Mouse (Mus musculus): ENCODE data around the gene Sema3e.

Sema3e gene

GRCm38 (mm10) chr5:14111401-14111800, 86.3 kb downstream of the Sema3e start:
- DNase-seq (ENCODE audit: low read depth, low spot score) = no peak
- Histone ChIP-seq H3K27me3 (ENCODE audit: control insufficient read depth, insufficient read depth, low read length, poor library complexity, severe bottlenecking) (no peaks in the 10 kb centered on the region), H3K36me3 (ENCODE audit: control insufficient read depth, insufficient read depth, low read length, poor library complexity, severe bottlenecking) (no peaks in the 10 kb centered on the region)

DNA sequence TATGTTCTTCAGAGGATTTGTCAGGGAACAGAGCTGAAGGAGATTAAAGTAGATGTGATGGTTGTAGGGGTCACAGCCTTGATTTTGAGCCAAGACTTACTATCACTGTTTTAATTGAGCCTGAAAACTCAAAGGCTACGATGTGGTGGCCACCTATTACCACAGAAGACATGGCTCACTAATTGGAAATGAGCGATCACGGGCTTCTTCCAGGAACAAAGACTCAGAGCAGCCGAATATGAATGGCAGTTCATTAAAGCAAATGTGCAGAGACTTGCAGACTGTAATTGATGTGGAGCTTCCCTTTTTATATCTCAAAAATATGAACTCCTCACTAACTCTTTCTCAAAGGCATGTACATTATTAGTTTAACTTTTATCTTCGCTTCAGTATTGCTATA, 96.8 kb downstream of the Sema3e start:
- Histone ChIP-seq H3K27me3 (ENCODE audit: control insufficient read depth, insufficient read depth, low read length, poor library complexity, severe bottlenecking) (no peaks in the 10 kb centered on the region), H3K36me3 (ENCODE audit: control insufficient read depth, insufficient read depth, low read length, poor library complexity, severe bottlenecking) (no peaks in the 10 kb centered on the region)
- no peak for DNase-seq (ENCODE audit: low read depth, low spot score)

GRCm38 (mm10) chr5:14126591-14126990, 101.5 kb downstream of the Sema3e start:
- H3K36me3 ChIP-seq (ENCODE audit: control insufficient read depth, insufficient read depth, low read length, poor library complexity, severe bottlenecking) = no peaks in the 10 kb centered on the region
- no peak for DNase-seq (ENCODE audit: low read depth, low spot score)

DNA sequence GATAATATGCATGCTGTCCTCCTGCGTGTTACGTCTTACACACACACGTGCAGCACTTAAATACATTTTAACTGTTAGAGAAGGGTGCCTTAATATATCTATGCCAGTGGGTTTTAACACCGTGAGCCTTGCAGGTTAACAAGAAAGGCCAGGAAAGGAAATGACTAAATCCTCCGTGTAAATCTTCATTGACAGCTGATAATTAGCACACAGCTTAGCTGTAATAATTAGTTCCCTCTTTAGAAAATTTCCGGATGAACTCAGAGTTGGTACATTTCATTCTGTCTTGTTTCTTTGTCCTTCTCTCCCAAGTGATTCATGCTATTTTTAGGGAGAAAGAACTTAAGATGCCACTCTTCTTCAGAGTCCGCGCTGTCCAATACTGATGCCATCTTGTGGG, 110.9 kb downstream of the Sema3e start:
- DNase-seq (ENCODE audit: low read depth, low spot score) = no peak
- Histone ChIP-seq H3K36me3 (ENCODE audit: control insufficient read depth, insufficient read depth, low read length, poor library complexity, severe bottlenecking) (no peaks in the 10 kb centered on the region), H3K27me3 (ENCODE audit: control insufficient read depth, insufficient read depth, low read length, poor library complexity, severe bottlenecking) (no peaks in the 10 kb centered on the region)

More at GRCm38 (mm10) chr5:14126591-14126990, 101.5 kb downstream of the Sema3e start:
- no peaks in the 10 kb centered on the region for H3K27me3 ChIP-seq (ENCODE audit: control insufficient read depth, insufficient read depth, low read length, poor library complexity, severe bottlenecking)

DNA sequence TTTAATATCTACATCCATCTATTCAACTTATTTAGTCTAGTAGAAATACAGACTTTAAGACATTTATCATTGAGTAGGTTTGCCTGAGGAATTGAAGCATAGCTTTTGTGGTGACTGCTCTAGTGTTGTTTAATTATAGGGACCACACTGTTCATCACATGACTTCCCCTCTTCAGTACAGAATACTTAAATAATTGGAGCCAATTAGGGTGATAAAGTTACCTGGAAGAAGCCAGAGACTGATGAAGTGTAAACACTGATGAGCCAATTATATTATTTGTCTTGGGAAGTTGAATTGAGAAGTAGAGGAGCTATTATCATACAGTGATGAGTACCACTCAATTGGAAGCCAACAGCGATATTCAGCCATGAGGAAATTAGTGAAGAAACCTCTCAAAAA, 113.6 kb downstream of the Sema3e start:
- DNase-seq (ENCODE audit: low read depth, low spot score) = no peak
- Histone ChIP-seq H3K27me3 (ENCODE audit: control insufficient read depth, insufficient read depth, low read length, poor library complexity, severe bottlenecking) (no peaks in the 10 kb centered on the region), H3K36me3 (ENCODE audit: control insufficient read depth, insufficient read depth, low read length, poor library complexity, severe bottlenecking) (no peaks in the 10 kb centered on the region)

GRCm38 (mm10) chr5:14162579-14162978, 137.5 kb downstream of the Sema3e start:
- no peaks in the 10 kb centered on the region for H3K27me3 ChIP-seq (ENCODE audit: control insufficient read depth, insufficient read depth, low read length, poor library complexity, severe bottlenecking)
- H3K36me3 ChIP-seq (ENCODE audit: control insufficient read depth, insufficient read depth, low read length, poor library complexity, severe bottlenecking) = no peaks in the 10 kb centered on the region
- no peak for DNase-seq (ENCODE audit: low read depth, low spot score)

- H3K36me3 ChIP-seq (ENCODE audit: control insufficient read depth, insufficient read depth, low read length, poor library complexity, severe bottlenecking) = no peaks in the 10 kb centered on the region
- no peaks in the 10 kb centered on the region for H3K27me3 ChIP-seq (ENCODE audit: control insufficient read depth, insufficient read depth, low read length, poor library complexity, severe bottlenecking)
- DNase-seq (ENCODE audit: low read depth, low spot score) = no peak
Measured at GRCm38 (mm10) chr5:14163280-14163679, 138.2 kb downstream of the Sema3e start.

DNA sequence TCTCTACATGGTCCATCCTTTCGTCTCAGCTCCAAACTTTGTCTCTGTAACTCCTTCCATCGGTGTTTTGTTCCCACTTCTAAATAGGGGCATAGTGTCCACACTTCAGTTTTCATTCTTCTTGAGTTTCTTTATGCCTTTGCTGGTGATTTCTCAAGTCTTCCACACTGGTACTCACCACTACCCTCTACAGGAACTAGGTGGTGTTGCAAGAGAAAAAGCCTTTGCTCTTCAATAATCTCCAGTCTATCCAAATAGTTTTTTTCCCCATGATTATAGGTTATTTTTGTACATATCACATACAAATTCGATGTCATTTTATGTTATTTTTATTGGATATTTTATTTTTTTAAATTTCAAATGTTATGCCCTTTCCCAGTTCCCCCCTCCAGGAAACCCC, 142.7 kb downstream of the Sema3e start:
- H3K36me3 ChIP-seq (ENCODE audit: control insufficient read depth, insufficient read depth, low read length, poor library complexity, severe bottlenecking) = no peaks in the 10 kb centered on the region
- no peaks in the 10 kb centered on the region for H3K27me3 ChIP-seq (ENCODE audit: control insufficient read depth, insufficient read depth, low read length, poor library complexity, severe bottlenecking)
- no peak for DNase-seq (ENCODE audit: low read depth, low spot score)

DNA sequence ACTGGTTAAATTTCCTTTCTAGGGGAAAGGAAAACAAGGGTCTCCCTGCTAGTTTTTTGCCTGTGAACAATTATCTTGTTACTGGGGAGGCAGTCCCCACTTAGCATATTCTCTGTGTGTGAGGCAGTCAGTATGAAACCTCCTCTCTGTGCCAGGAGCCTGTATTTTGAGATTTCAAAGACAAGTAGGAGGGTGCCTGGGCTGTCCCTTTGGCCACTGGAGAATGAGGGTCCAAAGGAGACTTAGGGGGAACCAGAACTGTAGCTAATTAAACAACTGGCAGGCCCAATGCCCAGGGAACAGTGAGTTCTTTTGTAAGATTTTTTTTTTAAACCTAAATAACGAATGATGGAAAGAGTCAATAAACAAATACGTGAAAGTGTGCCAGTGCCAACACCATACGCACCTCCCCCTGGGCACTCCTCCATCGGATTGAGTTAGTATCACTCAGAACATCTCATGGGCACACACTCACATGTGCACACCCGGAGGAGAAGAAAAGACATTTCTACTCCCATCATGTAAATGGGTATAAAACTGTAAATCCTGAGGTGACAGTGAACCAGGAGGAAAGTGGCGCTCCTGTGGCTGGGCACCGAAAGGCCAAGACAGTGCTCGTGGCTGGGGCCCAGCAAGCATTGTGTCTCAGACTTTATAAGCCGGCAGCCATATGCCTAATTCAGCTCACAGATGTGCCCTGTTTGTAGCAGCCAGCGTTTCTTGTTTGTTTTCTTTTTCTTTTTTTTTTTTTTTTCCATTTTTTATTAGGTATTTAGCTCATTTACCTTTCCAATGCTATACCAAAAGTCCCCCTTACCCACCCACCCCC, 148.5 kb downstream of the Sema3e start:
- no peak for DNase-seq (ENCODE audit: low read depth, low spot score)
- H3K27me3 ChIP-seq (ENCODE audit: control insufficient read depth, insufficient read depth, low read length, poor library complexity, severe bottlenecking) = no peaks in the 10 kb centered on the region
- no peaks in the 10 kb centered on the region for H3K36me3 ChIP-seq (ENCODE audit: control insufficient read depth, insufficient read depth, low read length, poor library complexity, severe bottlenecking)

DNA sequence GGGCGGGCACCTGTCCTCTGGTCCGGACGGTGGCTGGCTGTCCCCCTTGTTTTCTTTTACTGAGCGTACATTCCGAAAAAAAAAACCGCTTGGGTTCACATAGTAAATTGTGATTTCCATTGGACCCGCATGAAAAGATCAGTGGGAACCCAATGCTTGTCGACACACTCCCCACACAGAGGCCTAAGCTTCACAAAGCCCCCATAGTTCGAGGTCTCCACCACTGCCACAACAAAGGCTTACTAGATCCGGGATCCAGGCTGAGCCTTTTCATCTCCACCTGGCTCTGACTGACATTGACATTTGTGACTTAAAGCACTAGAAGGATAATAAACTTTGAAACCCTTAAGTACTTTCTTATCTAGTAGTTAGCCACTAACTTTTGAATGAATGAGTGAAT, 155.5 kb downstream of the Sema3e start:
- Histone ChIP-seq H3K36me3 (ENCODE audit: control insufficient read depth, insufficient read depth, low read length, poor library complexity, severe bottlenecking) (no peaks in the 10 kb centered on the region), H3K27me3 (ENCODE audit: control insufficient read depth, insufficient read depth, low read length, poor library complexity, severe bottlenecking) (no peaks in the 10 kb centered on the region)
- no peak for DNase-seq (ENCODE audit: low read depth, low spot score)

- no peaks in the 10 kb centered on the region for H3K27me3 ChIP-seq (ENCODE audit: control insufficient read depth, insufficient read depth, low read length, poor library complexity, severe bottlenecking)
- no peak for DNase-seq (ENCODE audit: low read depth, low spot score)
- no peaks in the 10 kb centered on the region for H3K36me3 ChIP-seq (ENCODE audit: control insufficient read depth, insufficient read depth, low read length, poor library complexity, severe bottlenecking)
Measured at GRCm38 (mm10) chr5:14182156-14182555, 157.1 kb downstream of the Sema3e start.

DNA sequence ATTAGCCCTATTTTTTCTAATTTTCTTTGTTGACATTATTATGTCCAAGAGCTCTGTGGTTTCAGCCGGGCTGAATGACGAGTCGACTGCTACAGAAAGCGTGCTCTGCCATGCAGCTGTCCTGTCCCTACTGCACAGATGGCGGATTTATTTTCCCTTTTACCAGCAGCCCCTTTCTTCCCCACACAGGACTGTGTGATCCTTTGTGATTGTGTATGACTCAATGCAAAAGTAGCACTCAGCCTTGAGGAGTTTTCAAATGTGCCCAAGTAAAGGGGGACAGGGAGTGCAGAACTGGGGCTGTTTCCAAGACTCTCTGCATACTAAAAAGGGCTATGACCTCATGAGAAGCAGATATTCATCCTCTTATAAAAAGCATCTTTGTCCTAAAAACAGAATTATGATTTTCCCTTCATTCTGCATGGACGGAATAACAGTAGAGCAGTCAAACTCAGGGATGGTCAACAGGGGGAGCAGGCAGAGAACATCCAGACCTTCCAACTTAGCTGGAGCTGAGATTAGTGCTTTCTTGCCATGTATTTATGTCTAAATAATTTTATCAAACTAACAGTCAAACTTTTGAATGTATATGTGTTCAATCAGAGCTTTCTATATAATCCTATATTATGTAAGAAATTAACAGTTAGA, 170.2 kb downstream of the Sema3e start:
- no peak for DNase-seq (ENCODE audit: low read depth, low spot score)
- no peaks in the 10 kb centered on the region for H3K27me3 ChIP-seq (ENCODE audit: control insufficient read depth, insufficient read depth, low read length, poor library complexity, severe bottlenecking)
- H3K36me3 ChIP-seq (ENCODE audit: control insufficient read depth, insufficient read depth, low read length, poor library complexity, severe bottlenecking) = no peaks in the 10 kb centered on the region

DNA sequence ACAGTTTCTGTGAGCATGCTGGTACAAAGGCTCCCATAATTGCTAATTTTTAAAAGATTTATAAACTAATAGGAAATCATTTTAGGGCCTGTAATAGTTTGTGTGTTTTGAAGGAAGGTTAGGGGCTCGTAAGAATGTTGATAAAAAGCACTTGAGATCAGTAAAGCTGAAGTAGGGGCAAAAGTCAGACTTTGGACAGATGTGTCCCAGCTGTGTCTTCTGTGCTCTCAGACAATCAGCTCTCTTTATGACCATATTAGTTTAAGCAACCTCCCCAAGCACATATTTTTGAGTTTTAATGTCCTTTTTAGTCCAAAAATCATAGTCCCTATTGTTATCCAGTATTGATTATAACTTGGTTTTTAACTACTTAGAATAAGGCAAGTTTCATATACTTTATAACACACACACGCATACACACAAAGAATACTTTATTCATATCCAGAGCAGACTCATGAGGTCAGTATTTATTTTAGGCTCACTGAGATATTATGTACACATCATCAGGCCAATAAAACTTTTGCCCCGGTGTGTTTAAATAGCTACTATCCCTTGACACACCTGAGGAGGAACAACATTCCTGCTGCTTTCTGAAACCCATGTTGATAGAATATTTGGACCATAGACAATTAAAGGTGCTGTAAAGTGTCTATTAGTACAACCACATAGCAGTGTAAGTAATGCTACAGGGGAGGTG, 173.4 kb downstream of the Sema3e start:
- no peaks in the 10 kb centered on the region for H3K36me3 ChIP-seq (ENCODE audit: control insufficient read depth, insufficient read depth, low read length, poor library complexity, severe bottlenecking)
- H3K27me3 ChIP-seq (ENCODE audit: control insufficient read depth, insufficient read depth, low read length, poor library complexity, severe bottlenecking) = no peaks in the 10 kb centered on the region
- DNase-seq (ENCODE audit: low read depth, low spot score) = no peak

DNA sequence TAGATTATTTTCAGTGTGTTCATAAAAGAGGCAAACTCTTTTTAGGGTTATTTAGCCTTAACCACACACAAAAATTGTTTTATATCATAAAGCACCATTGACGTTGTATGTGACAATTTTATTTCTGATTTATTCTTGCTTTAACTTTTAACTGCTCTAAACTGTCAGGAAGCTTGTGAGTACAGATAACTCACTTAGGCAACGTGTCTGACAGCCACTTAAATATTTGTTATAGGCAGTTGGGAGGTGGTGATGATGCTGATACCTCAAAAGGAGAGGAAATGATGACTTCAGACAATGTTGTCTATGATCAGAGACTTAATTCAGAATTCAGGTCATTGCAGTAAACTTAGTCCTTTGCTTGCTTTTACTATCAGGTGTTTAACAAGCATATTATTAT, 181.7 kb downstream of the Sema3e start:
- no peak for DNase-seq (ENCODE audit: low read depth, low spot score)
- no peaks in the 10 kb centered on the region for H3K27me3 ChIP-seq (ENCODE audit: control insufficient read depth, insufficient read depth, low read length, poor library complexity, severe bottlenecking)
- no peaks in the 10 kb centered on the region for H3K36me3 ChIP-seq (ENCODE audit: control insufficient read depth, insufficient read depth, low read length, poor library complexity, severe bottlenecking)

GRCm38 (mm10) chr5:14209962-14210361, 184.9 kb downstream of the Sema3e start:
- H3K27me3 ChIP-seq (ENCODE audit: control insufficient read depth, insufficient read depth, low read length, poor library complexity, severe bottlenecking) = no peaks in the 10 kb centered on the region
- DNase-seq (ENCODE audit: low read depth, low spot score) = no peak
- H3K36me3 ChIP-seq (ENCODE audit: control insufficient read depth, insufficient read depth, low read length, poor library complexity, severe bottlenecking) = no peaks in the 10 kb centered on the region

Measured in splenic B cell, adult 2 months (primary cell).